Mouse (Mus musculus) liver, postnatal 0 days (tissue): Measurements from ENCODE around the gene Fndc4.

ENCODE experiments used
- CTCF ChIP-seq: sonication (generic); IDR thresholded peaks from 2 replicates; pipeline ENCODE4 v1.5.1; 2016; ENCODE audit warnings: antibody characterized with exemption, low read depth
- EP300 ChIP-seq: IDR thresholded peaks from 2 replicates; pipeline ENCODE4 v1.6.1; 2016; ENCODE audit warnings: antibody characterized with exemption, low read depth, mild to moderate bottlenecking

- TF ChIP-seq CTCF (no peak), EP300 (no peak)
These were observed 43.7 kb downstream of the Fndc4 start for GRCm38 (mm10) chr5:31252151-31252550.
